Mouse (Mus musculus) CD8-positive naive resting alpha-beta T cell, adult 2 months (primary cell): ENCODE measurements around the gene H2afx.

ENCODE experiments used
- DNase-seq, 2 experiments: peaks; one replicate each; pipeline ENCODE4 v3.0.0; 2022; ENCODE audit warnings: low read depth in 2 of 2, low spot score in 2 of 2

Gene H2afx

GRCm38 (mm10) chr9:44378153-44378730 lies 43.7 kb downstream of the H2afx start:
- no peak for DNase-seq

DNA sequence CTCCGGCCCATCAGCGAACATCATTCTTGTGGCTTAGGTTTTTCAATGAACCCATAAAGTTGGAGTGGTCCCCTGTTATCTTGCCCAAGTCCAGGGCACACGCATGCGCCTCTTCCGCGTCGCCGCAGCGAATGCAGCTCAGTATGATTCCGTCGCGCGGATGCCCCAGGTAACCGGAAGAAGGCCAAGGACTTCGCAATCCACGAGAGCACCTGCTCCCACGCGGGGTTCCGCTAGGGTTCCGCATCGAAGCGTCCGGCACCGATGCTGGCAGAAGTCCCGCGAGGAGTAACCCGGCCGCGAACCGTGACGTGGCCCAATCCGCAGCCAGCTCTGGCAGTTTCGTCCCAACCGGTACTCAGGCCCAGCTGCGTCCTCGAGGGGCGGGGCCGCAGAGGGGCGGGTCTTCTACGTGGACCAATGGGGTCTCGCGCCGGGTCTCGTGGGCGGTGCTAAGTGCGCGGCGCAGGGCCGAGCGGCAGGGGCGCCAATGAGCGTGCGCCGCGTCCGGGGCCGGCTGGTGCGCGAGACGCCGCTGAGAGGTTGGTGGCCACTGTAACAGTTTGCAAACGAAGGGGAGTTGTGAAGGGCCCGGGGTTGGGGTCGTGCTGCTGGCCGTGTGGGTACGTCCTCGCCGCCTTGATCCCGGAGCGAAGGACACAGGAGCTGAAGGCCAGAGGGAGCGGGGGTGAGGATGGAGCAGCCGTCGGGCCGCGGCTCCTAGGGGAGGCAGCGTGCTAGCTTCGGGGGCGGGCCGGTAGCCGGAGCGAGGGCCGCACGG lies 44.8 kb downstream of the H2afx start, which contains the start of gene Hyou1:
Hyou1 (plus strand) TSS at position 437 of the 781 bp plus-strand sequence.
- DNase-seq = peak; percentile 99 to 100

DNA sequence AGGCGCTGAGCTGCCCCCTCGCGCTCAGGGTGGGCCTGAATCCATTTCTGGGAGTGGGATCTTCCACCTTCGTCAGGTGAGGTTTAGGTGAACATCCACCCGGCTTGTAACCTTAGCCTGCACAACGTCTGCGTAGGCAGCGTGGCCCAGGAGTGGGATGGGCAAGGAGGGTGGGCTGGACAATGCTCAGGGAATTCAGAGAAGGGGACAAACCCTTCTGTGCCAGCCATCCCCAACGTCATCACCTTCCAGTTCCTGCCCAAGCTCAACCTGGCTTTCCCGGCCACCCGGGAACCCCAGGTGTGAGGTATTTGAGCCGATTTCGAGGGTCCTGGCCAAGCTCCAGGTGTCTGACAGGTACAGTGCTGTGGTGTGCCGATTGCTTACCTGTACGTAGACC lies 45.4 kb downstream of the H2afx start:
- no peak for DNase-seq

DNA sequence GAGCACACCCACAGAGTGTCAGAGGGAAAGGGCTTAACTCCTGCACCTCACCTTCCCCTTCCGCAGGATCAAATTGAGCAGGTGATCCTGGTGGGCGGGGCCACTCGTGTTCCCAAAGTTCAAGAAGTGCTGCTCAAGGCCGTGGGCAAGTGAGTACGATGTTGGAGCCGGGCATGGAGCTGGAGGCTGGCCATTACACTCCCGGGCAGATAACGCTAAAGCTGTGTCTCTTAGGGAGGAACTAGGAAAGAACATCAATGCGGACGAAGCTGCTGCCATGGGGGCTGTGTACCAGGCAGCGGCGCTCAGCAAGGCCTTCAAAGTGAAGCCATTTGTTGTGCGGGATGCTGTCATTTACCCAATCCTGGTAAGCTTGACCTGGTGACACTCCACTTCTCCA lies 50.1 kb downstream of the H2afx start:
- DNase-seq = no peak
